Mouse (Mus musculus): ENCODE data around the gene Rims4. TPM values are rescaled to one million over a fixed set of nuclear protein-coding genes. Genes with fewer than 3 reads are reported as not detected.
A peak's percentile ranks its signal among the peaks of the same experiment; 100 is the strongest.

The Rims4 gene
- polyA plus RNA-seq, 1 experiment from 2014 or later: 0.22 TPM

DNA sequence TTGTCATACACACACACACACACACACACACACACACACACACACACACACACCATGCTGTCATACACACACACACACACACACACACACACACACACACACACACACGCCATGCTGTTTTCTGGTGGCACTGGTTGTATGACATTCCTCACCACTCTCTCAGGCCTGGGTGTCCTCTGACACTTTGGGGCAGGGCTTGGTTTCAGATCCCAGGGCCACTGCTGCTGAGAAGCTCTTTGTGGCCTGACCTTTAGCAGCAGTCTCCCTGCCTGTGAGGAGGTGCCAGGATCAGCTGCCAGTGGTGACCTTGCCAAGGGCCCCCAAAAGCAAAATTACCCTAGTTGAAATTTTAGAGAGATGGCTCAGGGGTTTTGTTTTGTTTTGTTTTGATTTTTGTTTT lies 92.6 kb downstream of the Rims4 start:
- Histone ChIP-seq H3K4me1 (replicated peaks; ENCODE audit: control insufficient read depth, insufficient read depth) (no peaks in the 10 kb centered on the region), H3K27me3 (ENCODE audit: control insufficient read depth, insufficient read depth, low read length) (no peaks in the 10 kb centered on the region), H3K9me3 (ENCODE audit: control insufficient read depth, low read length) (no peaks in the 10 kb centered on the region), H3K36me3 (ENCODE audit: control insufficient read depth, insufficient read depth, low read length) (no peaks in the 10 kb centered on the region), H3K27ac (replicated peaks) (no peak overlapping the region), H3K4me3 (ENCODE audit: low read depth, low read length) (no peak overlapping the region), H3K9ac (ENCODE audit: low read length) (no peak overlapping the region), H3K4me2 (replicated peaks; ENCODE audit: low read depth) (no peak overlapping the region)
- TF ChIP-seq EP300 (optimal IDR thresholded peaks at IDR 0.05): no peak
- TF ChIP-seq CTCF (IDR thresholded peaks at IDR 0.05; ENCODE audit: low read depth): no peak
- no peak for DNase-seq (ENCODE audit: low spot score)
- ATAC-seq (ENCODE audit: low FRiP score, low TSS enrichment): no peak
- WGBS: 50% methylated on average over 1 of the region's 1 CpGs

DNA sequence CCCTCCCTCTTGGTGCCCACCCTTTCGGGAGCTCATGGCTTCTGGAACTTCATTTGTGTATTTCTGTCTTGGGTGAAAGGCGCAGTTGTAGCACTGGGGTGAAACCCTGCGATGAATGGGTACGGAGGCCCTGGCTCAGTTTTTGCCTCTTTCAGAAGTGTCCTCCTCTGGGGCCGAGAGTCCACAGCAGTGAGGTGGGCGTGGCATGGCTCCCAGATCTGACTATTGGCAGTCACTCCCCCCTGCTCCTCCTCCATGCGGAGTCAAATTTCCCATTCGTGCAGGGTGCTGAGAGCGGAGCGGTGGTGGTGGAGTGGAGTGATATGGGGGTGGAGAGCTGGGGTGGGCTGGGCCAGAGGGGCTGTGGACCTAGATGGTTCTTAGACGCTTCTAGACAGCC lies 94.7 kb downstream of the Rims4 start:
- Histone ChIP-seq H3K4me1 (replicated peaks; ENCODE audit: control insufficient read depth, insufficient read depth) (no peaks in the 10 kb centered on the region), H3K27me3 (ENCODE audit: control insufficient read depth, insufficient read depth, low read length) (no peaks in the 10 kb centered on the region), H3K36me3 (ENCODE audit: control insufficient read depth, insufficient read depth, low read length) (no peaks in the 10 kb centered on the region), H3K9me3 (ENCODE audit: control insufficient read depth, low read length) (no peaks in the 10 kb centered on the region), H3K4me3 (ENCODE audit: low read depth, low read length) (no peak overlapping the region), H3K27ac (replicated peaks) (no peak overlapping the region), H3K4me2 (replicated peaks; ENCODE audit: low read depth) (peak overlapping the region; percentile 21), H3K9ac (ENCODE audit: low read length) (no peak overlapping the region)
- WGBS: 25% methylated on average over 11 of the region's 11 CpGs
- ATAC-seq (ENCODE audit: low FRiP score, low TSS enrichment) (no peak; the same call in 1 of the 2 replicates), DNase-seq (ENCODE audit: low spot score) (peak; percentile 40)
- TF ChIP-seq EP300 (optimal IDR thresholded peaks at IDR 0.05): no peak
- no peak for TF ChIP-seq CTCF (IDR thresholded peaks at IDR 0.05; ENCODE audit: low read depth)

DNA sequence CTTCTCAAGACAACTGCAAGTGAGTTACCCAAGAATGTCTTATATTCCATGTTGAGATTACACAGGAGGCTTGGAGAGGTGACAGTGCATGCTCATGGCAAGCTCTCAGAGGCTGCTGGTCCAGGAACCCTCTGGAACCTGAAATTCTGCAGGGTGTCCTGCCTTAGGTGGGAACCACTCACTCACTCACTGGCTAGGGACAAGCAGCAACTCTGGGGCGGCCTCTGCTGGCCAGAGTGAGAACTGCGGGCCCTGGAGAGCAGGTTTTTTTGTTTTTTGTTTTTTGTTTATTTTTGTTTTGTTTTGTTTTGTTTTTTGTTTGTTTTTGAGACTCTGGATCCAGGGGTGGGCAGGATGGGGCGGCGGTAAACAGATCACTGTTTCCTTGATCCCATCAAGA lies 95.2 kb downstream of the Rims4 start:
- Histone ChIP-seq H3K36me3 (ENCODE audit: control insufficient read depth, insufficient read depth, low read length) (no peaks in the 10 kb centered on the region), H3K9me3 (ENCODE audit: control insufficient read depth, low read length) (no peaks in the 10 kb centered on the region), H3K4me1 (replicated peaks; ENCODE audit: control insufficient read depth, insufficient read depth) (no peaks in the 10 kb centered on the region), H3K27me3 (ENCODE audit: control insufficient read depth, insufficient read depth, low read length) (no peaks in the 10 kb centered on the region), H3K9ac (ENCODE audit: low read length) (no peak overlapping the region), H3K4me3 (ENCODE audit: low read depth, low read length) (no peak overlapping the region), H3K4me2 (replicated peaks; ENCODE audit: low read depth) (peak overlapping the region; percentile 21), H3K27ac (replicated peaks) (no peak overlapping the region)
- ATAC-seq (ENCODE audit: low FRiP score, low TSS enrichment): no peak
- peak; percentile 96 for TF ChIP-seq CTCF (IDR thresholded peaks at IDR 0.05; ENCODE audit: low read depth)
- TF ChIP-seq EP300 (optimal IDR thresholded peaks at IDR 0.05): no peak
- peak; percentile 65 for DNase-seq (ENCODE audit: low spot score)
- 14% methylated on average over 4 of the region's 4 CpGs for WGBS

DNA sequence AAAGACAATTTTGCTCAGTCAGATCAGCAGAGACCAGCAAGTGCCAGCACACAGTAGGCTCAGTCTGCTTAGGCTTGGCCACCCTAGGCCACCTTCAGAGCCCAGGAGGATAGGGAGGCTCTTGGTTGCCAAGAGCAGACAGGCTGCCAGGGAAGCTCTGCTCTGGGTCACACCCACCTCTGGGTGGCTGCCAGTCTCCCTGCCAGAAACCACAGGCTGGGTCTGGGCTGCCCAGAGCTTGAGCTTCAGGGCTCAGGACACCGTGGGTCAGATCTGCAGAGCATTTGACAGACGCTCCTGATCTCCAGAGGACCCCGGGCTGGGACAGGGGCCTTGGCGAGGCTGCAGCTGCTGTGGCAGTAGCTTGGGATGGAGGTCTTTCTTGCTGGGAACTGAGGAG lies 97.9 kb downstream of the Rims4 start, which contains the start of gene Ccn5:
Gene Ccn5, plus strand, starts transcription at position 255 of the 400 bp plus-strand sequence.
- Histone ChIP-seq H3K9me3 (ENCODE audit: control insufficient read depth, low read length) (no peaks in the 10 kb centered on the region), H3K4me3 (ENCODE audit: low read depth, low read length) (no peak within 1 kb of the TSS), H3K9ac (ENCODE audit: low read length) (no peak within 1 kb of the TSS), H3K4me2 (replicated peaks; ENCODE audit: low read depth) (no peak within 1 kb of the TSS), H3K27me3 (ENCODE audit: control insufficient read depth, insufficient read depth, low read length) (no peaks in the 10 kb centered on the region), H3K36me3 (ENCODE audit: control insufficient read depth, insufficient read depth, low read length) (no peaks in the 10 kb centered on the region), H3K27ac (replicated peaks) (no peak within 1 kb of the TSS), H3K4me1 (replicated peaks; ENCODE audit: control insufficient read depth, insufficient read depth) (no peaks in the 10 kb centered on the region)
- TF ChIP-seq CTCF (IDR thresholded peaks at IDR 0.05; ENCODE audit: low read depth) (no peak), EP300 (optimal IDR thresholded peaks at IDR 0.05) (no peak)
- ATAC-seq (ENCODE audit: low FRiP score, low TSS enrichment) (no peak), DNase-seq (ENCODE audit: low spot score) (peak; percentile 28)
- 66% methylated on average over 4 of the region's 4 CpGs for WGBS

DNA sequence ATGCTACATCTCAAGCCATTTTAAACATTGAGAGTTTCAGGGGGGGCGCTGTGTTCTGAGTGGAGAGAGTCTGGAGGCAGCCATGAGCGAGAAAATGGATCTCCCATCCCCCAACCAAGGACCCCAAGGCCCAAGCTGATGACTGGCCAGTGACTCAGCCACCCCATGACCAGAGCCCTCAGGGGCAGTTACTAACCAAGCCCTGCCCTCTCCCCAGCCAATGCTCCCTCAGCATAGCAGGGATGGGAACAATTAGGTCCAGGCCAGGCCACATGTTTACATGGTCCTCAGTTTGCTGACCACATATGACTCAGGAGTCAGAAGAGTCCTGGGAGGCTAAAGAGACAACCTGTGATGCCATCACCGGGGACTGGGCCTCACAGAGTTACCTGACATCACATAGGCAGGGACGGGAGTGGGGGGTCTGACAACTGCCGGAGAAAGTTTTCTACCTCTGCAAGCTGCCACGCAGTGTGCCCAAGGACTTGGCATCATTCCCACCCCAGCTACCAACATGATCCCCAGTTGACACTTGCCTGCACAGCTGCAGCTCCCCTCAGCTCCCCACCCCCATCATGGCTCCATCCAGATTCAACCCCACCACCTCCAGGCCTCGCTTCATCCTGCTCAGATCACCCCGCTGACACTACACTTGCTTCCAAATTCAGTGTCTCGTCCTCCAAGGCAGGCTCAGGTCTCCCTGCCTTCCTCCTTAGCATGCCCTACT lies 103.6 kb downstream of the Rims4 start:
- Histone ChIP-seq H3K9ac (ENCODE audit: low read length) (no peak overlapping the region), H3K4me2 (replicated peaks; ENCODE audit: low read depth) (no peak overlapping the region), H3K4me1 (replicated peaks; ENCODE audit: control insufficient read depth, insufficient read depth) (no peaks in the 10 kb centered on the region), H3K4me3 (ENCODE audit: low read depth, low read length) (no peak overlapping the region), H3K27ac (replicated peaks) (no peak overlapping the region), H3K36me3 (ENCODE audit: control insufficient read depth, insufficient read depth, low read length) (no peaks in the 10 kb centered on the region), H3K27me3 (ENCODE audit: control insufficient read depth, insufficient read depth, low read length) (no peaks in the 10 kb centered on the region), H3K9me3 (ENCODE audit: control insufficient read depth, low read length) (no peaks in the 10 kb centered on the region)
- TF ChIP-seq CTCF (IDR thresholded peaks at IDR 0.05; ENCODE audit: low read depth) (no peak), EP300 (optimal IDR thresholded peaks at IDR 0.05) (no peak)
- ATAC-seq (ENCODE audit: low FRiP score, low TSS enrichment): no peak
- DNase-seq (ENCODE audit: low spot score): no peak
- 83% methylated on average over 9 of the region's 9 CpGs for WGBS

DNA sequence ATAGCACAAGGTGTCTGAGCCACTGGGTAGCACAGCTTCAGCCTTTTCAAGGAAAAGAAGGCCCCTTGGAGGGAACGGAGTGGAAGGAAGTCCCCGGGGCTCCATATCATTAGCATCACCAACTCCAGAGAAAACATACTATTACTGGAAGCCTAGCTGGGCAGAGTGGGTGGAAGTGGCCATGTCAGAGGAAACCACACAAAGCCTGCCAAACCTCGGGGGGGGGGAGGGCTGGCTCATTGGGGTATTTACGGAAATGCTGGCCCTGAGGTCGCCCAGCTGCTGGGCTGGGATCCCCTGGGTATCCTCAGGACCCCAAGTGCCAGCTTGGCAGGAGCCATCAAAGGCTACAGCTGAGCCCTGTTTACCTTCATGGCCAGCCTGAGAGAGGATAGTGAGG lies 105.4 kb downstream of the Rims4 start:
- DNase-seq (ENCODE audit: low spot score) (no peak), ATAC-seq (ENCODE audit: low FRiP score, low TSS enrichment) (no peak)
- no peaks in the 10 kb centered on the region for H3K9me3 ChIP-seq (ENCODE audit: control insufficient read depth, low read length)
- no peaks in the 10 kb centered on the region for H3K4me1 ChIP-seq (replicated peaks; ENCODE audit: control insufficient read depth, insufficient read depth)
- 63% methylated on average over 5 of the region's 5 CpGs for WGBS
- H3K36me3 ChIP-seq (ENCODE audit: control insufficient read depth, insufficient read depth, low read length): no peaks in the 10 kb centered on the region
- no peak overlapping the region for H3K27ac ChIP-seq (replicated peaks)
- TF ChIP-seq CTCF (IDR thresholded peaks at IDR 0.05; ENCODE audit: low read depth) (no peak), EP300 (optimal IDR thresholded peaks at IDR 0.05) (no peak)
- no peaks in the 10 kb centered on the region for H3K27me3 ChIP-seq (ENCODE audit: control insufficient read depth, insufficient read depth, low read length)
- no peak overlapping the region for H3K9ac ChIP-seq (ENCODE audit: low read length)
- no peak overlapping the region for H3K4me2 ChIP-seq (replicated peaks; ENCODE audit: low read depth)
- H3K4me3 ChIP-seq (ENCODE audit: low read depth, low read length): no peak overlapping the region

Other genes starting within 250 kb of the Rims4 start
- gene Ada, start 168.4 kb downstream of the Rims4 start, polyA plus RNA-seq (2015; fragmentation: Nextera tagmentation; extraction: Ambion mirVana): 9.7 and 13.6 TPM in 2 replicates
- gene Ccn5, start 97.8 kb downstream of the Rims4 start, polyA plus RNA-seq (2015; fragmentation: Nextera tagmentation; extraction: Ambion mirVana): 0.08 and 0.21 TPM in 2 replicates
- gene Kcnk15, start 65.0 kb downstream of the Rims4 start, polyA plus RNA-seq (2015; fragmentation: Nextera tagmentation; extraction: Ambion mirVana): not detected in 2 replicates
- gene Ywhab, start 76.3 kb upstream of the Rims4 start, polyA plus RNA-seq (2015; fragmentation: Nextera tagmentation; extraction: Ambion mirVana): 186 and 189 TPM in 2 replicates
- gene Pabpc1l, start 106.8 kb upstream of the Rims4 start, polyA plus RNA-seq (2015; fragmentation: Nextera tagmentation; extraction: Ambion mirVana): 0.67 and 0.85 TPM in 2 replicates
- gene Stk4, start 151.6 kb upstream of the Rims4 start, polyA plus RNA-seq (2015; fragmentation: Nextera tagmentation; extraction: Ambion mirVana): 11.9 and 13.6 TPM in 2 replicates
- gene Tomm34, start 152.5 kb upstream of the Rims4 start, polyA plus RNA-seq (2015; fragmentation: Nextera tagmentation; extraction: Ambion mirVana): 20.5 and 22.4 TPM in 2 replicates